Mouse (Mus musculus) heart, postnatal 0 days (tissue): ENCODE data around the gene Nebl. TPM values are rescaled to one million over a fixed set of nuclear protein-coding genes. Genes with fewer than 3 reads are reported as not detected.

Experiments
- ATAC-seq: fragments of 200-750 bp; cut with Nextera tagmentation; 2 replicates; pipeline ENCODE4 v1.8.0; 2017; ENCODE audit warnings: low read depth, moderate number of reproducible peaks, moderate library complexity; ENCODE audit not compliant: insufficient read depth
- DNase-seq: peaks from one replicate; pipeline ENCODE4 v3.0.0-alpha.2; 2016; ENCODE audit warnings: low spot score
- H3K27ac ChIP-seq: fragments of 300-500 bp; sonication (generic); 2 replicates; pipeline ENCODE4 v1.5.1; 2014; ENCODE audit warnings: low read depth, mild to moderate bottlenecking
- H3K27me3 ChIP-seq: fragments of 300-500 bp; sonication (generic); 2 replicates; pipeline ENCODE4 v1.6.1; 2014; ENCODE audit warnings: low read length, mixed read lengths; ENCODE audit not compliant: control insufficient read depth, insufficient read depth
- H3K36me3 ChIP-seq: fragments of 300-500 bp; sonication (generic); replicated peaks from 2 replicates; pipeline ENCODE4 v1.6.1; 2014; ENCODE audit warnings: low read length, mixed read lengths; ENCODE audit not compliant: control insufficient read depth, insufficient read depth
- H3K4me1 ChIP-seq: fragments of 300-500 bp; sonication (generic); 2 replicates; pipeline ENCODE4 v1.6.1; 2014; ENCODE audit warnings: antibody characterized with exemption; ENCODE audit not compliant: control insufficient read depth, insufficient read depth
- H3K4me2 ChIP-seq: fragments of 300-500 bp; sonication (generic); 2 replicates; pipeline ENCODE4 v1.6.1; 2014; ENCODE audit warnings: low read depth, mild to moderate bottlenecking, low read length, moderate library complexity
- H3K4me3 ChIP-seq: fragments of 300-500 bp; sonication (generic); 2 replicates; pipeline ENCODE4 v1.5.1; 2014; ENCODE audit warnings: low read depth, low read length
- H3K9ac ChIP-seq: fragments of 300-500 bp; sonication (generic); replicated peaks from 2 replicates; pipeline ENCODE4 v1.6.1; 2014; ENCODE audit warnings: low read depth, low read length, mixed read lengths
- H3K9me3 ChIP-seq: fragments of 300-500 bp; sonication (generic); replicated peaks from 2 replicates; pipeline ENCODE4 v1.6.1; 2016; ENCODE audit warnings: low read length; ENCODE audit not compliant: control insufficient read depth
- CTCF ChIP-seq: IDR thresholded peaks from 2 replicates; pipeline ENCODE4 v1.5.1; 2016; ENCODE audit warnings: antibody characterized with exemption, control low read depth, low read depth
- EP300 ChIP-seq: IDR thresholded peaks from 2 replicates; pipeline ENCODE4 v1.6.1; 2016; ENCODE audit warnings: antibody characterized with exemption, low read depth
- WGBS: fragments of 180-500 bp; shearing (Covaris S2); extraction: QIAGEN DNeasy Blood & Tissue Kit; methylation state at CpG from one replicate; pipeline ENCODE4 v1.1.7; 2014; 5-methylcytosine and 5-hydroxymethylcytosine counted together
- polyA plus RNA-seq: library from polyadenylated mRNA; unstranded; fragments of >200 nt; fragmentation: Nextera tagmentation; extraction: Ambion mirVana; gene quantifications from 2 replicates; pipeline ENCODE4 v1.2.1, GENCODE M21; 2015
- total RNA-seq: library from RNA; depleted of rRNA; stranded (reverse); fragments of >200 nt; gene quantifications from 2 replicates; pipeline ENCODE4 v1.2.3, GENCODE M21; 2014; ENCODE audit warnings: low replicate concordance

Nebl gene
- total and polyA plus RNA-seq, 2 experiments from 2014 or later = 184 to 292 TPM

- DNase-seq (no peak), ATAC-seq (no peak)
- no peak overlapping the region for H3K27ac ChIP-seq
- H3K4me3 ChIP-seq = no peak overlapping the region
- no peaks in the 10 kb centered on the region for H3K36me3 ChIP-seq
- no peaks in the 10 kb centered on the region for H3K27me3 ChIP-seq
- no peaks in the 10 kb centered on the region for H3K9me3 ChIP-seq
- 85% methylated on average over 3 of the region's 3 CpGs for WGBS
- TF ChIP-seq EP300 = no peak
- no peak for TF ChIP-seq CTCF
- H3K4me2 ChIP-seq = no peak overlapping the region
- no peak overlapping the region for H3K9ac ChIP-seq
- H3K4me1 ChIP-seq = no peaks in the 10 kb centered on the region
These were observed 141.6 kb downstream of the Nebl start for GRCm38 (mm10) chr2:17589669-17590068.

GRCm38 (mm10) chr2:17585329-17585992, 145.8 kb downstream of the Nebl start:
- no peak for TF ChIP-seq CTCF
- TF ChIP-seq EP300 = no peak
- Histone ChIP-seq H3K4me3 (no peak overlapping the region), H3K36me3 (no peaks in the 10 kb centered on the region), H3K9me3 (no peaks in the 10 kb centered on the region), H3K27ac (no peak overlapping the region), H3K4me2 (no peak overlapping the region), H3K9ac (no peak overlapping the region), H3K4me1 (no peaks in the 10 kb centered on the region), H3K27me3 (no peaks in the 10 kb centered on the region)
- WGBS = 86% methylated on average over 6 of the region's 6 CpGs
- no peak for DNase-seq
- no peak for ATAC-seq

DNA sequence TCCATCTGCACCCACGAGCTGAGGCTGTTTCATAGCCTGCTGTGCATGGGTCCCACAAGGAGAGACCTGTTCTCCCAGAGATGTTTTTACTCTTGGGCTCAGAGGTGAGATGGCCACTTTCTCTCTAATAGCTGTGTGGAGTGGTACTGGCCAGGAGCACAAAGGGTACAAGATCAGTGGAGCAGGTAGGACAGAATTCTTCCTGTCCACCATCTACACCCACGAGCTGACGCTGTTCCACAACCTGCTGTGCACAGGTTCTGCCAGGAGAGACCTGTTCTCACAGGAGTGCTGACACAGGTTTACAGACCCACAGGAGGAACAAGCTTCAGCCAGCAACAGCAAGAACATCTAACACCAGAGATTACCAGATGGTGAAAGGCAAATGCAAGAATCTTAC, 155.6 kb downstream of the Nebl start:
- no peak overlapping the region for H3K27ac ChIP-seq
- no peak overlapping the region for H3K9ac ChIP-seq
- DNase-seq = no peak
- no peak overlapping the region for H3K4me2 ChIP-seq
- 71% methylated on average over 3 of the region's 3 CpGs for WGBS
- H3K36me3 ChIP-seq = no peaks in the 10 kb centered on the region
- no peaks in the 10 kb centered on the region for H3K4me1 ChIP-seq
- ATAC-seq = no peak
- TF ChIP-seq CTCF = no peak
- TF ChIP-seq EP300 = no peak
- no peaks in the 10 kb centered on the region for H3K27me3 ChIP-seq
- H3K9me3 ChIP-seq = no peaks in the 10 kb centered on the region
- no peak overlapping the region for H3K4me3 ChIP-seq

GRCm38 (mm10) chr2:17571716-17572115, 159.5 kb downstream of the Nebl start:
- ATAC-seq = no peak
- DNase-seq = no peak
- Histone ChIP-seq H3K4me3 (no peak overlapping the region), H3K27ac (no peak overlapping the region), H3K36me3 (no peaks in the 10 kb centered on the region), H3K9me3 (no peaks in the 10 kb centered on the region), H3K9ac (no peak overlapping the region), H3K27me3 (no peaks in the 10 kb centered on the region), H3K4me1 (no peaks in the 10 kb centered on the region), H3K4me2 (no peak overlapping the region)
- TF ChIP-seq EP300 = no peak
- TF ChIP-seq CTCF = no peak
- WGBS = 43% methylated on average over 2 of the region's 2 CpGs

- ATAC-seq (no peak), DNase-seq (no peak)
- no peaks in the 10 kb centered on the region for H3K36me3 ChIP-seq
- no peaks in the 10 kb centered on the region for H3K9me3 ChIP-seq
- TF ChIP-seq CTCF (no peak), EP300 (no peak)
- no peaks in the 10 kb centered on the region for H3K4me1 ChIP-seq
- no peak overlapping the region for H3K4me2 ChIP-seq
- no peak overlapping the region for H3K4me3 ChIP-seq
- no peak overlapping the region for H3K9ac ChIP-seq
- no peaks in the 10 kb centered on the region for H3K27me3 ChIP-seq
- no peak overlapping the region for H3K27ac ChIP-seq
- WGBS = 67% methylated on average over 4 of the region's 4 CpGs
These were observed 172.1 kb downstream of the Nebl start for GRCm38 (mm10) chr2:17558889-17559742.
